Mouse (Mus musculus) limb, embryonic 12.5 days (tissue): ENCODE data around the gene Manf. TPM values are rescaled to one million over a fixed set of nuclear protein-coding genes. Genes with fewer than 3 reads are reported as not detected.

Experiments
- ATAC-seq: fragments of 200-750 bp; cut with Nextera tagmentation; 2 replicates; pipeline ENCODE4 v1.8.0; 2017; ENCODE audit warnings: low read depth, moderate TSS enrichment; ENCODE audit not compliant: insufficient number of reproducible peaks, insufficient read depth, low FRiP score, low TSS enrichment
- H3K27ac ChIP-seq: fragments of 300-500 bp; sonication (generic); 2 replicates; pipeline ENCODE4 v1.5.1; 2016; ENCODE audit warnings: mild to moderate bottlenecking, moderate library complexity
- H3K27me3 ChIP-seq: fragments of 300-500 bp; sonication (generic); 2 replicates; pipeline ENCODE4 v1.6.1; 2016; ENCODE audit warnings: mild to moderate bottlenecking, moderate library complexity
- H3K36me3 ChIP-seq: fragments of 300-500 bp; sonication (generic); 2 replicates; pipeline ENCODE4 v1.6.1; 2016; ENCODE audit warnings: mild to moderate bottlenecking, moderate library complexity
- H3K4me1 ChIP-seq: fragments of 300-500 bp; sonication (generic); replicated peaks from 2 replicates; pipeline ENCODE4 v1.6.1; 2016
- H3K4me2 ChIP-seq: fragments of 300-500 bp; sonication (generic); 2 replicates; pipeline ENCODE4 v1.6.1; 2016; ENCODE audit warnings: mild to moderate bottlenecking, moderate library complexity
- H3K4me3 ChIP-seq: fragments of 300-500 bp; sonication (generic); replicated peaks from 2 replicates; pipeline ENCODE4 v1.5.1; 2016; ENCODE audit warnings: mild to moderate bottlenecking
- H3K9ac ChIP-seq: fragments of 300-500 bp; sonication (generic); replicated peaks from 2 replicates; pipeline ENCODE4 v1.6.1; 2016; ENCODE audit warnings: mild to moderate bottlenecking, moderate library complexity
- H3K9me3 ChIP-seq: fragments of 300-500 bp; sonication (generic); 2 replicates; pipeline ENCODE4 v1.6.1; 2016; ENCODE audit warnings: mild to moderate bottlenecking, moderate library complexity
- WGBS: fragments of 180-500 bp; shearing (Covaris S2); methylation state at CpG from one replicate; pipeline ENCODE4 v1.1.7; 2016; 5-methylcytosine and 5-hydroxymethylcytosine counted together
- polyA plus RNA-seq: library from polyadenylated mRNA; unstranded; fragments of >200 nt; fragmentation: Nextera tagmentation; extraction: Ambion mirVana; gene quantifications from 2 replicates; pipeline ENCODE4 v1.2.1, GENCODE M21; 2016

Gene Manf
- polyA plus RNA-seq, 1 experiment from 2014 or later: 229 TPM

DNA sequence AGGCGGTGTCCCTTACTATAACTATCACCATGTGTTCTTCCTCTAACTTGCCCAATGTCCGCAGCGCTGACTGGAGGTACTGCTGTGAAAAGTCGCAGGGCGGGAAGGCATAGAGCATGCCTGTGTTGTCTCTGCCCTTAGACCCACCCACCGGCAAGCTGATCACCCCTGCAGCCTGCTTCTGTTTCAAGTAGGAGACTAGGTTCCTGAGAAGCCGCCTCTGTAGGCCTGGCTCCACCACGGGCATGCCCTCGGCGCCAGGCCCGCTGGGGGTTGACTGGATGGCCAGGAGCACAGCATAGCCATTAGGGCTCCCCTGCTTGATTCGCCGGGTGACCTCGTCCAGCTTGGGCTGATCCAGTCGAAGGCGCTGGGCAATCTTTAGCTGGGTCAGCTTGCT is 7.5 kb downstream of the Manf start:
- 28% methylated on average over 16 of the region's 16 CpGs for whole genome bisulfite sequencing
- peaks cover 74% of the 10 kb centered on the region for H3K36me3 ChIP-seq
- peak overlapping the region; percentile 98 for H3K4me2 ChIP-seq
- H3K4me3 ChIP-seq: peak overlapping the region; percentile 96
- H3K27ac ChIP-seq: 0 out of 2 replicates have a peak overlapping the region, but pooled peaks have one; percentile 9
- H3K4me1 ChIP-seq: peaks cover 59% of the 10 kb centered on the region
- H3K27me3 ChIP-seq: no peaks in the 10 kb centered on the region
- ATAC-seq: no peak
- no peaks in the 10 kb centered on the region for H3K9me3 ChIP-seq
- H3K9ac ChIP-seq: peak overlapping the region; percentile 99

DNA sequence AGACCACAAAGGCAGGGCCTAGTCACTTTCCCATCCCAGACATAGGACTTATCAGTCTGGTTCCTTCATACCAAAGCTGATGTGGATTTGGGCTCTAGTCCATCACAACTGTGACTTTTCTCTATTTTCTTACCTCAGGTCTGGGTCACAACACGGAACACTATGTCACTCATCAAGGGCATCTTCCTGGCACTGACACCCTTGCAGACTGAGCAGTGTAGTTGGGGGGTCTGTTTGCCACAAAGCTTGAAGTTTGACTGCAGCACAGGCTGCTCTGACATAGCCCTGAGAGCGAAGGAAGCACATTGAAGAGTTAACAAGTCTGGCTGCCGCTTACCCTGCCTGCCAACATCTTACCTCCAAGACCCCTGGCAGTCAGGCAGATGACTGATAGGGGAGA is 8.7 kb downstream of the Manf start:
- no peak overlapping the region; the same call in 1 of the 2 replicates for H3K9ac ChIP-seq
- H3K36me3 ChIP-seq: peaks cover 74% of the 10 kb centered on the region

DNA sequence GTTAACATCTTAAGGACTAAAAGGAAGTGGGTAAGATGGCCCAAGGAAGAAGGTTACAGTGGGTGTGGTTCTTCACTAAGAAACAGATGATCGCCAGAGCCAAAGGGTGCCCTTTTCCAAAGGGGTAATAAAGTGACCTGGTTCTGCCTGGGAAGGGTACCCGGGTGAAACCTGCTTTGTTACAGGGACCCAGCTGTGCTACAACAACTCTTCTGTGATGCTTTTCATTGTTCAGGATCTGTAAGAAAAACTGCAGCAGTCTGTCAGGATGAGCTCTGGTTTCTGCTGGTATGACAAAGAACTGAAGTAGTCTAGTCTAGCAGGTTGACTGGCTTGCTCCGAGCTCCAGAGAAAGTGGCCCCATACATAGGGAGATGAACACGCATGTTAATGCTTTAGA is 9.6 kb downstream of the Manf start:
- no peak overlapping the region for H3K9ac ChIP-seq
- H3K27ac ChIP-seq: no peak overlapping the region
- H3K36me3 ChIP-seq: peaks cover 74% of the 10 kb centered on the region
- no peaks in the 10 kb centered on the region for H3K27me3 ChIP-seq
- peaks cover 48% of the 10 kb centered on the region for H3K4me1 ChIP-seq
- 81% methylated on average over 4 of the region's 4 CpGs for WGBS
- ATAC-seq: no peak
- no peaks in the 10 kb centered on the region for H3K9me3 ChIP-seq
- no peak overlapping the region for H3K4me3 ChIP-seq
- H3K4me2 ChIP-seq: no peak overlapping the region

More for the DNA sequence above, 8.7 kb downstream of the Manf start:
- WGBS: 74% methylated on average over 3 of the region's 3 CpGs
- Histone ChIP-seq H3K9me3 (no peaks in the 10 kb centered on the region), H3K27me3 (no peaks in the 10 kb centered on the region), H3K27ac (no peak overlapping the region), H3K4me3 (peak overlapping the region; percentile 18), H3K4me2 (peak overlapping the region; percentile 98), H3K4me1 (peaks cover 54% of the 10 kb centered on the region)
- no peak for ATAC-seq

DNA sequence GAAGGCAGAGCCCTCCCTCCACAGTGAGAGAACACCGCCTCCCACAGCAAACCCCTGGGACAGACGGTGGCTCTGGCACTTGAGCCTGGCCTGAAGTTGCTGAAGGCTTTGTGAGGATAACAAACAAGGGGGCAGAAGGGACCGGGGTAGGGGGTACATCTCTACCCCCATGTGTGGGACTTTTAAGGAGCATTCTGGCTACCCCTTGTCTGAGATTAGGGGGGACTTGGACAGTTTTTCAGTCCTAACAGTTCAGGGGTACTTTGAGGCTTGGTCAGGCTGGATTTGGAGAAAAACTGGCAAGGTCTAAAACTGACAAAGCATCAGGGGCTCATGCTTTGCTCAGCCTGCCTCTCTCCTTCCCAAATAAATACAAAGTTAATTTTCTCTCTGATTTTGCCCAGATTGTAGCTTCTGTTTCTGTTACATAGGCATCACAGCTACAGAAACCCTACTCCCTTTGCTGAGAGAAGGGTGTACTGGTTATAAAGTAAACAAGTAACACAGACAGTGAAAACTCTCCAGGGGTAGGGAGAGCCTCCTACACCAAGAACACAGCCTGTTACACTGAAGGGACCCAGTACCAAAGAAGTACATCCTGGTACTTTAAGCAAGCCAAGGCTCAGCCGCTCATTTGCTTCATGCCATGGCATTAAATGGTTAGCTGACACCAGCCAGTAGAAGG is 10.6 kb downstream of the Manf start:
- WGBS: 55% methylated on average over 4 of the region's 4 CpGs
- no peak for ATAC-seq
- H3K36me3 ChIP-seq: peaks cover 83% of the 10 kb centered on the region

DNA sequence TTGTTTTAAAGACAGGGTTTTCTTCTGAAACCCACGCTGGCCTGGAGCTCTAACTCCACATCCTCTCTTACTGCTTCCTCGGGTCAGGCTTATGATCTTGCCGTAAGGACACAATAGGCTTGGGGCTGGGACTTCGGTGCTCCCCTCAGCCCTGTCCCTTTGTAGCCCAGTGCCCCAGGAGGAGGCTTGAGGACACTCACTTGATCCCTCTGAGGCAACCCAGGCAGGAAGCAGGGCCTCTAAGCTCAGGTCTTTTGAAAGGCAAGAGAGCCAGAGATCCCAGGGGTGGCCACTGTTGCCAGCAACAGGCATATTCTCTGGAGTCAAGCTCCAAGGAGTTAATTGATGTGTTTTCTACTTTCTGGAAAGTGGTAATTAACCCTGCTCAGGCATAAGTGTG is 12.3 kb downstream of the Manf start:
- H3K4me3 ChIP-seq: no peak overlapping the region
- H3K27ac ChIP-seq: no peak overlapping the region
- no peaks in the 10 kb centered on the region for H3K9me3 ChIP-seq
- peaks cover 34% of the 10 kb centered on the region for H3K4me1 ChIP-seq
- H3K27me3 ChIP-seq: no peaks in the 10 kb centered on the region
- peaks cover 88% of the 10 kb centered on the region for H3K36me3 ChIP-seq
- no peak overlapping the region for H3K9ac ChIP-seq
- ATAC-seq: no peak
- no peak overlapping the region for H3K4me2 ChIP-seq
- WGBS: 86% methylated on average over 4 of the region's 4 CpGs

More for the DNA sequence above, 10.6 kb downstream of the Manf start:
- Histone ChIP-seq H3K27ac (0 out of 2 replicates have a peak overlapping the region, but pooled peaks have one; percentile 17), H3K4me3 (no peak overlapping the region), H3K4me2 (no peak overlapping the region), H3K9me3 (no peaks in the 10 kb centered on the region), H3K4me1 (peaks cover 47% of the 10 kb centered on the region), H3K9ac (0 out of 2 replicates have a peak overlapping the region, but pooled peaks have one; percentile 12), H3K27me3 (no peaks in the 10 kb centered on the region)

DNA sequence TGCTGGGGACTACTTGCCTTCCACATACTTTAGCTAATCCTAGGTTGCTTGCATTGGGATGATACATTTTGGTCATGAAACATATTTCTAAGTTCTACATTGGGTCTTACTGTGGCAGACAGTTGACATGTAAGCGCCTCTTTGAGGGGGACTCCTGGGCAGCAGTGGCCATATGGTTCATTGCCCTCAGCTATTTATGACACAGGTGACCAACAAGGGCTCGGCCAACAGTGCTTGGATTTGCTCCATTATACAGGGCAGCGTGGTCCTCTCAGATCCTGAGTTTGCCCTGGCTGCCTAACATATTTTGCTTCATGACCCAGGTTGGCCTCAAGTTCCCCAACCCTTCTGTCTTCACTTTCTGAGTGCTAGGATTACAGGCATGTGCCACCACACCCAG is 15.1 kb downstream of the Manf start:
- Histone ChIP-seq H3K9ac (no peak overlapping the region), H3K36me3 (peaks cover 88% of the 10 kb centered on the region)
- 83% methylated on average over 3 of the region's 3 CpGs for WGBS

DNA sequence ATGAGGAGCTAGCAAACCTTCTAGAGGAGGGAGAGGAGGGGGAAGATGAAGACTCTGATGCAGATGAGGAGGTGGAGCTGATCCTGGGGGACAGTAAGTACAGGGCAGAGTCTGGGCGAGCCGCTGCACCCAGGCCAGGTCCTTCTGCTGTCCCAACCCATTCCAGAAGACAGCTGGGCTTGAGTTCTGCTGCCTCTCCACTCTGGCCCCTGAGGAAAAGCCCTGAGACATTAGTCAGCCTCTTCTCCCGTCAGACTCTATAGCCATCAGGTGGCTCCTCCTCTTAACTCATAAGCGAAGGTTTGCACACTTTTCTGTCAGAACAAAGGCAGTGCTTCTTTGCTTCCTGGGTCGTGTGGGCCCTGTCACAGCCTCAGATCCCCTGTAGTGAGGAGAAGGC is 17.6 kb downstream of the Manf start:
- Histone ChIP-seq H3K9me3 (no peaks in the 10 kb centered on the region), H3K4me1 (no peaks in the 10 kb centered on the region), H3K9ac (no peak overlapping the region), H3K36me3 (peaks cover 80% of the 10 kb centered on the region), H3K27me3 (no peaks in the 10 kb centered on the region), H3K4me2 (no peak overlapping the region), H3K27ac (no peak overlapping the region), H3K4me3 (no peak overlapping the region)
- 81% methylated on average over 5 of the region's 5 CpGs for WGBS
- no peak for ATAC-seq

More for the DNA sequence above, 15.1 kb downstream of the Manf start:
- no peak for ATAC-seq
- no peak overlapping the region for H3K4me3 ChIP-seq
- no peak overlapping the region for H3K4me2 ChIP-seq
- no peak overlapping the region for H3K27ac ChIP-seq
- H3K27me3 ChIP-seq: no peaks in the 10 kb centered on the region
- peaks cover 8% of the 10 kb centered on the region for H3K4me1 ChIP-seq
- H3K9me3 ChIP-seq: no peaks in the 10 kb centered on the region

DNA sequence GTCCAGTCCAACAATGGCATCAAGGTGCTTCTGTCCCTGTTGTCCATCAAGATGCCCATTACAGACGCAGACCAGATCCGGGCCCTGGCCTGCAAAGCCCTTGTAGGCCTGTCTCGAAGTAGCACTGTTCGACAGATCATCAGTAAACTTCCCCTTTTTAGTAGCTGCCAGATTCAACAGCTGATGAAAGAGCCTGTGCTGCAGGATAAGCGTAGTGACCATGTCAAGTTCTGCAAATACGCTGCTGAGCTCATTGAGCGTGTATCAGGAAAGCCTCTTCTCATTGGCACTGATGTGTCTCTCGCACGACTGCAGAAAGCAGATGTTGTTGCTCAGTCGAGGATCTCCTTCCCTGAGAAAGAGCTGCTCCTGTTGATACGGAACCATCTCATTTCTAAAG is 33.7 kb downstream of the Manf start:
- Histone ChIP-seq H3K4me1 (no peaks in the 10 kb centered on the region), H3K27ac (no peak overlapping the region), H3K9ac (no peak overlapping the region), H3K36me3 (peaks cover 85% of the 10 kb centered on the region), H3K4me2 (no peak overlapping the region), H3K4me3 (no peak overlapping the region), H3K9me3 (no peaks in the 10 kb centered on the region), H3K27me3 (no peaks in the 10 kb centered on the region)
- no peak for ATAC-seq
- WGBS: 95% methylated on average over 11 of the region's 11 CpGs

DNA sequence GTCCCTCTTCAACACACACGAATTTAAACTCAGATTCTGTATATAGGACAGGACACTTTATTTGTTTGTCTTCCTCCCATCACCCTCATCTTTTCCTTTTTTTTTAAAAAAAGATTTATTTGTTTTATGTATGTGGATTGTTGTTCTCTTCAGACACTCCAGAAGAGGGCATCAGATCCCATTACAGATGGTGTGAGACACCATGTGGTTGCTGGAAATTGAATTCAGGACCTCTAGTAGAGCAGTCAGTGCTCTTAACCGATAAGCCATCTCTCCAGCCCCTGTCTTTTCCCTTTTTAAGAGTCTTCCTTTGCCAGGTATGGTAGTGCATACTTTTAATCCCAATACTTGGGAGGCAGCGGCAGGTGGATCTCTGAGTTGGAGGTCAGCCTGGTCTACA is 35.1 kb downstream of the Manf start:
- H3K4me2 ChIP-seq: no peak overlapping the region
- WGBS: 85% methylated on average over 3 of the region's 3 CpGs
- no peaks in the 10 kb centered on the region for H3K4me1 ChIP-seq
- no peak for ATAC-seq
- peaks cover 85% of the 10 kb centered on the region for H3K36me3 ChIP-seq
- no peaks in the 10 kb centered on the region for H3K27me3 ChIP-seq
- no peak overlapping the region for H3K27ac ChIP-seq
- H3K9me3 ChIP-seq: no peaks in the 10 kb centered on the region
- no peak overlapping the region for H3K9ac ChIP-seq
- H3K4me3 ChIP-seq: no peak overlapping the region

DNA sequence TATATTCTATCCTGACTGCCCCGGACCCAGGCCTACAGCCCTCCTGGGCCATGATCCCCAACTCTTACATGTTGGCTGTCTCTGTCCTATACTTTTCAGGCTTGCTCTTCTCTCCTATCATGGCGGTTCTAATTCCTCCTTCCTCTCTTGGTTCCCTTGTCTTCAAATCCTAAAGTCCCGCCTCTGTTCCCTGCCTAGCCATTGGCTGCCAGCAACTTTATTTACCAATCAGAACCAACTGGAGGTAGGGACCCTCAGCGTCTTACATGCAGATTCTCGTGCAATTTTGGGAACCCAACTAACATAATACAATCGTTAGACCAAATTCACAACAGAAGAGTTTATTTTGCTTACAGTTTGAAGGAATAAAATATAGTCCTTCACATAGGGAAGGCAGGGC is 49.0 kb downstream of the Manf start:
- Histone ChIP-seq H3K36me3 (peaks cover 90% of the 10 kb centered on the region), H3K27ac (no peak overlapping the region), H3K27me3 (no peaks in the 10 kb centered on the region), H3K4me2 (no peak overlapping the region), H3K9ac (no peak overlapping the region), H3K4me1 (no peaks in the 10 kb centered on the region), H3K9me3 (0 out of 2 replicates have a peak, but pooled peaks cover 4% of the 10 kb centered on the region), H3K4me3 (no peak overlapping the region)
- WGBS: 94% methylated on average over 6 of the region's 6 CpGs
- no peak for ATAC-seq

DNA sequence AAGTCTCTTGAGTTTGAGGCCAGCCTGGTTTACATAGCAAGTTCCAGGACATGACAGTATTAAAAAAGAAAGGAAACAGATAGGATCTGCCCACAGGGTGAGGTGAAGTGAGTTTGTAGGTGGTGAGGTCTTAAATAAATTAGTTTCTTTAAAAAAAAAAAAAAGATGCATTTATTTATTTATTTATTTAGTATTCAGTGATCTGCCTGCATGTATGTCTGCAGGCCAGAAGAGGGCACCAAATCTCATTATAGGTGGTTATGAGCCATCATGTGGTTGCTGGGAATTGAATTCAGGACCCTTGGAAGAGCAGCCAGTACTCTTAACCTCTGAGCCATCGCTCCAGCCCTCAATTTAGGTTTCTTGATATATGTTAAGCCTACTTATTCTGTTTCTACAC is 51.2 kb downstream of the Manf start:
- Histone ChIP-seq H3K27ac (no peak overlapping the region), H3K9ac (no peak overlapping the region), H3K4me3 (no peak overlapping the region), H3K9me3 (0 out of 2 replicates have a peak, but pooled peaks cover 4% of the 10 kb centered on the region), H3K4me2 (no peak overlapping the region), H3K4me1 (no peaks in the 10 kb centered on the region), H3K36me3 (peaks cover 91% of the 10 kb centered on the region), H3K27me3 (no peaks in the 10 kb centered on the region)
- 92% methylated on average over 1 of the region's 1 CpGs for WGBS
- no peak for ATAC-seq
